Mouse (Mus musculus) erythroblast, adult 5-6 weeks (primary cell): ENCODE results near the gene Atxn1l. TPM values are rescaled to one million over a fixed set of nuclear protein-coding genes. Genes with fewer than 3 reads are reported as not detected.

Experiments used
- ATAC-seq: replicated peaks from 2 replicates; pipeline ENCODE4 v1.8.0; 2016; ENCODE audit warnings: moderate number of reproducible peaks, mild to moderate bottlenecking, moderate TSS enrichment, inconsistent platforms; ENCODE audit not compliant: poor library complexity, low FRiP score, severe bottlenecking
- total RNA-seq, 2 experiments: library from RNA; stranded (forward) in 1 of 2; stranded (reverse) in 1 of 2; fragments of 150-400 nt in 1 of 2; fragments of 200-764, 138-1000 nt in 1 of 2; gene quantifications; 2 replicates each; pipeline versions ENCODE4 v1.2.3 to v1.2.4; 2015 to 2017; ENCODE audit warnings: low replicate concordance in 2 of 2

Gene Atxn1l
- total RNA-seq, 2 experiments from 2014 or later = 1.3 to 3.5 TPM

GRCm38 (mm10) chr8:109736819-109737218 lies 720 bp downstream of the Atxn1l start:
- ATAC-seq = peak; percentile 9; the same call in 1 of the 2 replicates

DNA sequence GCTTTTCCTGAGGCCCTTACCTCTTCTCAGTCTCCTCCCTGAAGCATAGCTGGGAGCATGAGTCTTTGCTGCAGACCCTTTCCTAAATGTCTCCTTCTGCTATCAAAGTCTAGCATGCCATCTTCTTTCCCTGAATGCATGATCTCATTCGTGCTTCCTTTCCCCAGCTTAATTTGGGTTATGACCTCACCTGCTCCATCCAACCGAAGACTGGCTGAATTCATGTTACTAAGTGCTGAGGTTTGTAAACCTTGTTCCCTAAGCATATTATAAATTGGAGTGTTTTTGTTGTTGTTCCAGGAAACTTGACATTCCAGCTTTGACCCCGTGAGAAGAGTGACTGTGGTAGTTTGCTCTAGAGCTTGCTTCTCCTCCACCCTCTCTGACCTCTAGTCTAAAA lies 3.5 kb downstream of the Atxn1l start:
- ATAC-seq = no peak

- no peak for ATAC-seq
Measured at GRCm38 (mm10) chr8:109731012-109731411, 6.5 kb downstream of the Atxn1l start.

GRCm38 (mm10) chr8:109725106-109725505 lies 12.4 kb downstream of the Atxn1l start:
- ATAC-seq = no peak

DNA sequence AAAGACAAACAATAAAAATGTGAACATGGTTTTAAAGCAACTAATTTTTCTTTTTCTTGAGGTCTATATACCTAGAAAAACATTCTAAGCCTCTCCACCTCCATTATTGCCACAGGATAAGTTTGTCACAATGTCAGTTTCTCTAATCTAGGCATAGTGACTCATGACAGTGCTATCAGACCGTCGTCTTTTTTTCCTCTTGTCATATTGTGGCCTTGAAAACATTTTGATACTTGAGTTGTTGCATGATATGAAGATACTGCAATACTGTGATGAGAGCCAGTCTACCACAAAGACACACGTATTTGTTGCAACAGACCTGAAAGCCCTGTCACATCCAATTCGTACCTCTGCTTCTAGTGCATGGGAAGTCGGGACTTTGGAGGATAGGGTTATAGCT lies 22.6 kb downstream of the Atxn1l start:
- no peak for ATAC-seq

DNA sequence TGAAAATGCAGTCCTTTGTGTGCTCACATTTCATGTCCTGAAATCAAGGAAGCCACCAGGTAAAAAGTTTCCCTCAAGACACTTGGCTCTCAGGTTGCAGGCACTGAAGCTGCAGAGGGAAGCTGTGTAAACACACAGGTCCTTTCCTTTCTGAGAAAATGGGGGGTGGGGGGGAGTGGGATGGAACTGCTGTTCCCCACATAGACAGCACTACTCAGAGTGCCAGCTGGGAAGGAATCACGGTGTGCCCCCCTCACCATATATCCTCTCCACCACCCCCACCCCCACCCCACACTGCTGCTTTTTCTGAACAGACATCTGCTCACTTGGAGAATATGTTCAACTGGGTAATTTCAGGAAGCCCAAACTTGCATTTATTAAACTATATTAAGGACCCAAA lies 25.0 kb downstream of the Atxn1l start:
- ATAC-seq = no peak

DNA sequence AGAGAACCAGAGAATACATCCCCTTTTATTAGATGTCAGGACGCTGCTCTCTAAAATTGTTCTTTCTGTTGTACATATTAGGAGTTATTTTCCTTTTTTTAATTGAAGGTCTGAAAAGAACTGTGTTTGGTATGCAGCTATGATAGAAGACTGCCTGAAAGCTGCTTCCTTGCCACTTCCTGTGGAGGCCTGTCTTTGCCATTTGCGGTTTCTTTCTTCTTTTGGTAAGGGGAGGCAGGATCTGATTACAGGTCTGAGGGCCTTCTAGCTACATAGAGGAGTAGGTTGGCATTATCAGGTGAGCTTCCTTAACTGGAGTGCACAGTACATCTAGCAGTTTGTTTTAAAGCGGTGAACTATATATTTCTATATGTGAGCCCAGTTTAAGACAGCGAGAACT lies 29.6 kb downstream of the Atxn1l start:
- ATAC-seq = no peak

- peak; percentile 85 for ATAC-seq
Measured at GRCm38 (mm10) chr8:109706874-109707237, 30.7 kb downstream of the Atxn1l start.

DNA sequence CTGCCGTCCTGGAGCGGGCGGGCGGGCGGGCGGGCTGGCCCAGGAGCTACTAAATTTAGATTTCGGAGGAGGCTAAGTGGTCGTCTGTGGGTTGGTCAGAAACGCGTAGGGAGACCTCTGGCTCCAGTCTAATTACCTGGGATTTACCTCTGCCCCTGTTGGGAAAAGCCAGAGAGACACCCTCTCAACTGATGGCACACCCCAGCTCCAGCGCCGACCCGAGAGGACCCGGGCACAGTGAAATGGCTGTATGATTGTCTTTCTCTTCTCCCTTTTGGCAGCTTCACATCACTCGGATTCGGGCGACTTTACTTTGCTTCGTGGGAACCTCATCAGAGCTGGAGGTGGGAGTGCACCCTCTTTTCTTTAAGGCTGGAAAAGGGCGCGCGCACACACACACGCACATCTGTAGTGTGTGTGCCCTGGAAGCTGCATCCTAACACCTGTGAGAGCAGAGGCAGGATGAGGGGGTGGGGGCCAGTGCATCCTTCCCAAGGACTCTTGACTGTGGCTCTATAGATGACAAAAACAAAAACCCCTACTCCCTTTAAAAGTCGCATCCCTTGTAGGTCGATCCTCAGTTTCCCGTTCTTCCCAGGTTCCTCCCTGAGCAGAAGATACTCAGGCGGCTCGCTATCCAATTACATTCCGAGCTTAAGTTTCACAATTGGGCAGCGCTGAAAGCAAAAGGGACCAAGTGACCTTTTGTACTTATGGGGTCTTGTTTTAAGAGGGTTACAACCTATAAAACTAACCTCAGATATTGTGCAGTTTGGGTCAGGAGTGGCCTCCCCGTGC lies 31.3 kb downstream of the Atxn1l start:
- peak; percentile 2; the same call in 1 of the 2 replicates for ATAC-seq

DNA sequence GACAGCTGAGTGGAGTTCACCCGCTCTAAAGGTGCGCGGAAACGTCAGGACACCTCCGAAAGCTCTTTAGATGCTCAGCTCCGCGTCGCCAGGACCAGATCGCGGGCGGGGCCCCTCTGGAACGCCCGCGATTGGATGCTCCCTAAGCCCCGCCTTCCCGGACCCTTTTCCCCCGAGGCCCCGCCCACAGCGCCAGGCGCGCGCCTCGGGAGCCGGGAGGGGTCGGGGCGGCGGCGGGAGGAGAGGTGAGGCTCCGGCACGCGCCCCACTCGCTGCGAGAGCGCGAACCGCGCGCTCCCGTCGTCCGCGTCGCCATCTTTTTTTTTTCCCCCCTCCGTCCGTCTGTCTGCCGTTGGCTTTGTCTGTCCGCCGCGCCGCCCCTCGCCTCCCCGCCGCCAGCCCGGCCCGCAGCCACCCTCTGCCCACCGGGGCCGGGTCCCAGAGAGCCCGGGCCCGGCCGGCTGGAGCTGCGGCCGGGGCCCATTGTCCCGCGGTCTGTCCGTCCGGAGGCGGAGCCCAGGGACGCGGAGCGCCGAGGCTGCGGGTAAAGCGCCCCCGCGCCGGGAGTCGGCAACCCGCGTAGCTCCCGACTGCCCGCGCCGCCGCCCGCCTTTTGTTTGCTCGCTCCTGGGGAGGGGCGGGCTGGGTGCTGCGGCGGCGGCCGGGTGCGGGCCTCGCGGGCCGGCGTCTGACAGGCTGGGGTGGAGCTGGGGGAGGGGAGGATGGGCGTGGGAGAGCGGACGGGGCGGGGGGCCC lies 32.0 kb downstream of the Atxn1l start, which contains the start of gene Zfp821:
TSS of gene Zfp821 (plus strand) at position 227 of the 756 bp plus-strand sequence.
- peak; percentile 88 for ATAC-seq

- ATAC-seq = peak; percentile 53
Measured at GRCm38 (mm10) chr8:109704565-109705319, 32.8 kb downstream of the Atxn1l start.

- no peak for ATAC-seq
Measured at GRCm38 (mm10) chr8:109698477-109698876, 39.1 kb downstream of the Atxn1l start.

DNA sequence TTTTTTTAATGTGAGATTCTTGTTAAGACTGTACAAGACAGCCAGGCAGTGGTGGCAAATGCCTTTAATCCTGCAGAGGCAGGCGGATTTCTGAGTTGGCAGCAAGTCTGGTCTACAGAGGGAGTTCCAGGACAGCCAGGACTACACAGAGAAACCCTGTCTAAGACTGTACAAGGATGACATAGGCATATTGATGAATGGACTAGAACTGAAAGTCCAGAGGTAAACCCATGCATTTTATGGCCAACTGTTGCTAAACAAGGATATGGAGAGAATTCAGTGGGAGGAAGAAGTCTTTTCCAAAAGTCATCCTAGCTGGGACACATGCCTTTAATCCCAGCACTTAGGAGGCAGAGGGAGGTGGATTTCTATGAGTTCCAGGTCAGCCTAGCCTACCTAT lies 39.8 kb downstream of the Atxn1l start:
- ATAC-seq = no peak

DNA sequence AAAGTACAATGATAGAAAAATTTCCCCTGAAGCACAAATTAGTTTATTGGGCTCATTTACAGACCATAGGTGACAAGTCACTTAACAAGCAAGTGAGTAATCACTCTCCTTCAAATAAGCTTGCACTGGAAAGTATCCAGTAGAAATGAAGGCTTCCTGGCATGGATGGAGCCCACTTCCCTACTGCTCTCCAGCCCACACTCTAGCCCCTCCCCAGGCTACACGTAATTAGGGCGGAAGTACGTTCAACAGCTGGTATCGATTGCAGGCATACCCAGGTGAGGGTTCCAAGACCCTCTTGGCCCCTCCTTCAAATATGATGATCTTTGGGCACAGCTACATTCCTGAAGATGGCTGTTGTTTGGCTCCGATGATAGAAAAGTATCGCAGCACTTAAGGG lies 43.4 kb downstream of the Atxn1l start:
- no peak for ATAC-seq

DNA sequence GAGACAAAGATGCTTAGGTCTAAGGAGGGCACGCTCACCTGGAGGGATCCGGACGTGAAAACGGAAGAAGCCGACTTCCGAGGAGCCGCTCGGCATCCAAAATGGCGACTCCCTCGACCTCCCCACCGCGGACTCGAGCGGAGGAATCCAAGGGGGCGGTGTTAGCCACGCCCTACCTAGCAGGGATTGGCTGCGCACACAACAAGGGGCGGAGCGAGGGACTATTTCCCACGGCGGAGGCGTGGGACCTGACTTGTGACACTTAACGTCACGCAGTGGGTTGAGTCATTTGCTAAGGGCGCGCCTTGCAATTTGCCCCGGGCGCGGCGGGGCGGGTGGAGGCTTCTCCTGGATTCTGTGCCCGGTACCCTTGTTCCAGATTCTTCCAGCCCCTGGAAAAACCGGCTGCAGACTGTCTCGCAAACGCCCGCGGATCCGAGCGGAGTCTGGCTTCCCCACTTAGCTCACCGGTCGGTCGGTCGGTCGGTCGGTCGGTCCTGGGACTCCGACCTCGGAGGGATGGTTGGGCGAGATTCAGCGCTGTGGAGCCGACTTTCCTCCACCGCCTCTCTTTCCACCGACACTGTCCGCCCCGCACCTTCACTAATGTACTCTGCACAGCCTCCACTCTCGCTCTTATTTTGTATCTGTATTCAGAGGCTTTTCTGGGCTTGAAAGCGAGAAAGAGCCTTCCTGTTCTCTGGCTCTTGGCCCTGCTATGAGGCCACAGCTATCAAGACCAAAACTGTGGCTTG lies 44.2 kb downstream of the Atxn1l start, which contains the start of gene Ist1:
TSS of gene Ist1 (minus strand) at position 115 of the 755 bp plus-strand sequence.
- ATAC-seq = peak; percentile 93

GRCm38 (mm10) chr8:109692443-109693145 lies 44.9 kb downstream of the Atxn1l start:
- peak; percentile 69 for ATAC-seq

DNA sequence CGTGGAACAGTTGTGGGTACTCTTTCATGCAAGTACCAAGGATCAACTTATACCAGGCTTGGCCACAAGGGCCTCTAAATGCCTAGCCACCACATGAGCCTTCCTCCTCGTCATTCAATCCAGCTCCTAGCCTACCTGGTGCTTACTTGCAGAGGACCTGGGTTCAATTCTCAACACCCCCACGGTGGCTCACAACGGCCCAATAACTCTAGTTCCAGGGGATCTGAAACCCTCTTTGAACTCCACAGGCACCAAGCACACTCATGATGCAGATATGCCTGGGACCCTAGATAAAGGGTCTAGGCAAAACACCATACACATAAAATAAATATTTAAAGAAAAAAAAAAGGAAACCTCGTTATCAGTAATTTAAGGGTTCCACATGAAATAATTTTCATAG lies 45.8 kb downstream of the Atxn1l start:
- ATAC-seq = 0 out of 2 replicates have a peak, but pooled peaks have one; percentile 26

DNA sequence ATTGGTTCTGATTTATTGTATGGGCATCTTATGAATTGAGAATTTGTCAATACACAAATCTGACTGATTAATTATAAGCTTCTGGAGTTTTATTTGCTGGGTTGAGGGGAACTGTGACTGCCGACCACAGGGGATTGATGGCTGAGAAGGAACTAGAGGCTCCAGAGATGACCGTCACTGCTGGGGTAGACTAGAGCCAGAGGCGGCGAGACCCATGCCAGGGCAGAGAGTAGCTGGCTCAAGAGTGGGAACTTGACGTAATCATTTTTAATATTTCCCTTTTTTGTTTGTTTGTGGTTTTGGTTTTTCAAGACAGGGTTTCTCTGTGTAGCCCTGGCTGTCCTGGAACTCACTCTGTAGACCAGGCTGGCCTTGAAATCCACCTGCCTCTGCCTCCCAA lies 50.3 kb downstream of the Atxn1l start:
- no peak for ATAC-seq

DNA sequence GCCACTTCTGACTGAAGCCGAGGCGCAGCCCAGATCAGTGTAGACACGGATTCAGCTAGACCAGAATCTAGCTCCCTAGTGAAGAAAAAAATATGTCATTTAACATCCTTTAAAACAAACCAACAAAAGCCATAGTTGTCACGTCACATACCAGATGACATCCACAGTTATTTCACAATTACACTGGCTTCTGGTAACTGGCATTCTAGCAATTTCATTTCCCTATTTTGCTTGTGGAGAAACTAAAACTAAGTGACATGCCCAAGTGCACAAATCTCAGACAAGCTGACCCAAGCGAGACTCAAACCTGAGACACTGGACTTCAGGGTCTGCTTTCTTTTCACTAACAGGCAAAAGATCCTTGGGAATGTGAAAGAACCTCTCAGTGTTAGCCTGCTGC lies 55.4 kb downstream of the Atxn1l start:
- ATAC-seq = no peak
